Comparison of ENCODE assay signal across 1 mouse cellular context in genomic region chr7:142407935-142408334, GRCm38 (mm10).
TF ChIP-seq lines count a peak whose summit lies in the region.

No protein-coding gene starts in this region.

TF ChIP-seq in CH12.LX, 34 proteins besides CTCF, POLR2A, EP300 and RAD21:
- peak; percentile 34 for TF ChIP-seq SMC3 (IDR thresholded peaks at IDR 0.05; ENCODE audit: low read depth, low read length)
- TF ChIP-seq CHD2 (IDR thresholded peaks at IDR 0.05; ENCODE audit: low read length): no peak
